Mouse (Mus musculus) intestine, postnatal 0 days (tissue): ENCODE data around the gene Vmn1r165. TPM values are rescaled to one million over a fixed set of nuclear protein-coding genes. Genes with fewer than 3 reads are reported as not detected.
"Not testable (repeated sequence)": the region's sequence is repeated elsewhere in the genome, so short reads cannot be mapped to it uniquely, and the experiment has no call there.

Source experiments
- ATAC-seq: fragments of 200-750 bp; cut with Nextera tagmentation; 2 replicates; pipeline ENCODE4 v1.8.0; 2017; ENCODE audit warnings: mild to moderate bottlenecking, moderate TSS enrichment, moderate library complexity
- H3K27ac ChIP-seq: fragments of 300-500 bp; sonication (generic); 2 replicates; pipeline ENCODE4 v1.5.1; 2014; ENCODE audit warnings: mild to moderate bottlenecking, low read depth, low read length, moderate library complexity
- H3K27me3 ChIP-seq: fragments of 300-500 bp; sonication (generic); replicated peaks from 2 replicates; pipeline ENCODE4 v1.6.1; 2014; ENCODE audit warnings: low read length, mixed read lengths; ENCODE audit not compliant: control insufficient read depth, insufficient read depth
- H3K36me3 ChIP-seq: fragments of 300-500 bp; sonication (generic); 2 replicates; pipeline ENCODE4 v1.6.1; 2014; ENCODE audit warnings: mild to moderate bottlenecking, moderate library complexity; ENCODE audit not compliant: control insufficient read depth, insufficient read depth
- H3K4me1 ChIP-seq: fragments of 300-500 bp; sonication (generic); replicated peaks from 2 replicates; pipeline ENCODE4 v1.6.1; 2014; ENCODE audit warnings: antibody characterized with exemption, low read length, mixed read lengths; ENCODE audit not compliant: control insufficient read depth, insufficient read depth
- H3K4me2 ChIP-seq: fragments of 300-500 bp; sonication (generic); replicated peaks from 2 replicates; pipeline ENCODE4 v1.6.1; 2014; ENCODE audit warnings: low read depth, mild to moderate bottlenecking, moderate library complexity
- H3K4me3 ChIP-seq: fragments of 300-500 bp; sonication (generic); 2 replicates; pipeline ENCODE4 v1.5.1; 2014; ENCODE audit warnings: low read depth, low read length
- H3K9ac ChIP-seq: fragments of 300-500 bp; sonication (generic); 2 replicates; pipeline ENCODE4 v1.6.1; 2014; ENCODE audit warnings: mild to moderate bottlenecking, low read depth, low read length
- H3K9me3 ChIP-seq: fragments of 300-500 bp; sonication (generic); 2 replicates; pipeline ENCODE4 v1.6.1; 2016; ENCODE audit warnings: mixed run types; ENCODE audit not compliant: control insufficient read depth
- WGBS: fragments of 180-500 bp; shearing (Covaris S2); extraction: QIAGEN DNeasy Blood & Tissue Kit; methylation state at CpG from one replicate; pipeline ENCODE4 v1.1.7; 2014; 5-methylcytosine and 5-hydroxymethylcytosine counted together
- polyA plus RNA-seq: library from polyadenylated mRNA; unstranded; fragments of >200 nt; fragmentation: Nextera tagmentation; extraction: Ambion mirVana; gene quantifications from 2 replicates; pipeline ENCODE4 v1.2.1, GENCODE M21; 2015

The Vmn1r165 gene
- not detected in 2 replicates for polyA plus RNA-seq

GRCm38 (mm10) chr7:23217032-23217431 is at the start of gene Vmn1r165:
Vmn1r165 (plus strand) TSS chr7:23217332.
- not testable (repeated sequence) for H3K36me3 ChIP-seq, H3K9me3 ChIP-seq, H3K27me3 ChIP-seq, H3K9ac ChIP-seq, ATAC-seq, H3K27ac ChIP-seq, H3K4me3 ChIP-seq, H3K4me2 ChIP-seq, H3K4me1 ChIP-seq
- no CpG with 5 or more reads among the region's 3 CpGs for WGBS

- WGBS, result no CpG with 5 or more reads among the region's 2 CpGs
- H3K9ac ChIP-seq, H3K4me1 ChIP-seq, H3K36me3 ChIP-seq, H3K4me2 ChIP-seq, H3K9me3 ChIP-seq, H3K27ac ChIP-seq, H3K27me3 ChIP-seq, ATAC-seq, H3K4me3 ChIP-seq: not testable (repeated sequence)
Measured at GRCm38 (mm10) chr7:23251582-23251981, 34.5 kb downstream of the Vmn1r165 start, which contains the start of gene Vmn1r166. Vmn1r166 (minus strand) TSS chr7:23251682.

Other genes with a start within 250 kb of the Vmn1r165 start
- gene Gm4214, start 232.7 kb upstream of the Vmn1r165 start, polyA plus RNA-seq, result not detected in 2 replicates
- not detected in 2 replicates for gene Gm4216, start 197.4 kb upstream of the Vmn1r165 start, polyA plus RNA-seq
- gene Vmn1r163, start 161.8 kb upstream of the Vmn1r165 start, polyA plus RNA-seq, result not detected in 2 replicates
- gene Gm8720, start 149.9 kb upstream of the Vmn1r165 start, polyA plus RNA-seq, result not detected in 2 replicates
- gene Gm10662, start 72.9 kb upstream of the Vmn1r165 start, polyA plus RNA-seq, result not detected in 2 replicates
- gene Vmn1r166, start 34.4 kb downstream of the Vmn1r165 start, polyA plus RNA-seq, result not detected in 2 replicates
- not detected in 2 replicates for gene Gm6902, start 61.6 kb downstream of the Vmn1r165 start, polyA plus RNA-seq
- not detected in 2 replicates for gene Nlrp4e, start 83.9 kb downstream of the Vmn1r165 start, polyA plus RNA-seq
- not detected in 2 replicates for gene Nlrp5, start 168.6 kb downstream of the Vmn1r165 start, polyA plus RNA-seq